Mouse (Mus musculus) spleen, adult 2 months (tissue): Measurements from ENCODE around the gene Col17a1.

Source experiments
- CTCF ChIP-seq: fragments of 200-500 bp; IDR thresholded peaks from 2 replicates; pipeline ENCODE4 v1.5.1; 2011; ENCODE audit warnings: mild to moderate bottlenecking, inconsistent platforms; ENCODE audit not compliant: insufficient read depth, insufficient read length, insufficient replicate concordance; ENCODE audit errors: extremely low read depth
- POLR2A ChIP-seq: fragments of 200-500 bp; IDR thresholded peaks from 2 replicates; pipeline ENCODE4 v1.6.1; 2011; ENCODE audit warnings: low read depth, low read length, inconsistent platforms

DNA sequence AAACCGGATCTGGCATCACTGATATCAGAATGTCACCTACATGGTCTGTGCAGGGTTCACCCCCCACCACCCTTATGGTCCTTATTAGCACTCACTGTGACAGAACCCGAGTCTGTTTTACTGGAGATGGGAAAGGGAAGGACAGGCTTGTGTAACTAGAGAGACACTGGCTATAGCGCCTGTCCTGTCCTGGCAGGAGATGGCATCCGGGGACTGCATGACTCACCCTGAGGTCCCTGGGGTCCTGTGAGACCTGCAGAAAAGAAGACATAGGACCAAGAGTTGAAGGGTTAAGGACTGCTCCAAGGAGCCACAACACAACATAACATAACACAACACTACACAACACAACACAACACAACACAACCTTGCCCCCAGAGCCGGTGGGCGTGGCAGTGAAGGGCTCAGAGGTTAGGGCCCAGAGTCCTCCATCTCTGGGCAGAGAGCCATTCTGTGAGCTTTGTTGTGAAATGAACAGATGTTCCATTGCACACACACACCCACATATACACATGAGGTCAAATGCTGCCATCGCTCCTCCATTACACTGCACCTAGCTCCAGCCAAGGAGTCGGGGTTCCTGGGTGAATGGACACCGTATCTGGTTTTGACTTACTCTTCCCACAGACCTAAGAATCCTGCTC is 32.0 kb downstream of the Col17a1 start:
- TF ChIP-seq CTCF (no peak), POLR2A (no peak)
